Mouse (Mus musculus) midbrain, embryonic 15.5 days (tissue): ENCODE data around the gene Stox1. TPM values are rescaled to one million over a fixed set of nuclear protein-coding genes. Genes with fewer than 3 reads are reported as not detected.

Experiments
- ATAC-seq: fragments of 200-750 bp; cut with Nextera tagmentation; replicated peaks from 2 replicates; pipeline ENCODE4 v1.8.0; 2017; ENCODE audit warnings: moderate TSS enrichment
- H3K27ac ChIP-seq: fragments of 300-500 bp; sonication (generic); 2 replicates; pipeline ENCODE4 v1.5.1; 2015; ENCODE audit warnings: mild to moderate bottlenecking, inconsistent platforms
- H3K27me3 ChIP-seq: fragments of 300-500 bp; sonication (generic); replicated peaks from 2 replicates; pipeline ENCODE4 v1.6.1; 2015; ENCODE audit warnings: inconsistent platforms
- H3K36me3 ChIP-seq: fragments of 300-500 bp; sonication (generic); replicated peaks from 2 replicates; pipeline ENCODE4 v1.6.1; 2015; ENCODE audit warnings: inconsistent platforms
- H3K4me1 ChIP-seq: fragments of 300-500 bp; sonication (generic); 2 replicates; pipeline ENCODE4 v1.6.1; 2015; ENCODE audit warnings: inconsistent platforms
- H3K4me2 ChIP-seq: fragments of 300-500 bp; sonication (generic); 2 replicates; pipeline ENCODE4 v1.6.1; 2015; ENCODE audit warnings: inconsistent platforms, mild to moderate bottlenecking, moderate library complexity
- H3K4me3 ChIP-seq: fragments of 300-500 bp; sonication (generic); 2 replicates; pipeline ENCODE4 v1.5.1; 2015; ENCODE audit warnings: mild to moderate bottlenecking, inconsistent platforms
- H3K9ac ChIP-seq: fragments of 300-500 bp; sonication (generic); 2 replicates; pipeline ENCODE4 v1.6.1; 2015; ENCODE audit warnings: mild to moderate bottlenecking, inconsistent platforms
- H3K9me3 ChIP-seq: fragments of 300-500 bp; sonication (generic); 2 replicates; pipeline ENCODE4 v1.6.1; 2016; ENCODE audit warnings: inconsistent platforms
- WGBS: fragments of 180-500 bp; shearing (Covaris S2); methylation state at CpG from one replicate; pipeline ENCODE4 v1.1.7; 2015; ENCODE audit warnings: mixed read lengths; 5-methylcytosine and 5-hydroxymethylcytosine counted together
- microRNA-seq: library from miRNA; unstranded; fragments of <30 nt; microRNA quantifications from one replicate; pipeline ENCODE4, GENCODE M21; 2016
- polyA plus RNA-seq: library from polyadenylated mRNA; unstranded; fragments of >200 nt; fragmentation: Nextera tagmentation; extraction: Ambion mirVana; gene quantifications from 2 replicates; pipeline ENCODE4 v1.2.1, GENCODE M21; 2015

Gene Stox1
- polyA plus RNA-seq, 1 experiment from 2014 or later = 4.2 TPM

- H3K27ac ChIP-seq = peak overlapping the region; percentile 92
- H3K9ac ChIP-seq = peak overlapping the region; percentile 39
- peak overlapping the region; percentile 90 for H3K4me3 ChIP-seq
- H3K4me2 ChIP-seq = peak overlapping the region; percentile 72
- H3K4me1 ChIP-seq = peaks cover 20% of the 10 kb centered on the region
- no peaks in the 10 kb centered on the region for H3K27me3 ChIP-seq
- no peaks in the 10 kb centered on the region for H3K36me3 ChIP-seq
- H3K9me3 ChIP-seq = no peaks in the 10 kb centered on the region
- WGBS = 12% methylated on average over 3 of the region's 3 CpGs
- no peak for ATAC-seq
Measured at GRCm38 (mm10) chr10:62651961-62652360, 74.0 kb downstream of the Stox1 start.

DNA sequence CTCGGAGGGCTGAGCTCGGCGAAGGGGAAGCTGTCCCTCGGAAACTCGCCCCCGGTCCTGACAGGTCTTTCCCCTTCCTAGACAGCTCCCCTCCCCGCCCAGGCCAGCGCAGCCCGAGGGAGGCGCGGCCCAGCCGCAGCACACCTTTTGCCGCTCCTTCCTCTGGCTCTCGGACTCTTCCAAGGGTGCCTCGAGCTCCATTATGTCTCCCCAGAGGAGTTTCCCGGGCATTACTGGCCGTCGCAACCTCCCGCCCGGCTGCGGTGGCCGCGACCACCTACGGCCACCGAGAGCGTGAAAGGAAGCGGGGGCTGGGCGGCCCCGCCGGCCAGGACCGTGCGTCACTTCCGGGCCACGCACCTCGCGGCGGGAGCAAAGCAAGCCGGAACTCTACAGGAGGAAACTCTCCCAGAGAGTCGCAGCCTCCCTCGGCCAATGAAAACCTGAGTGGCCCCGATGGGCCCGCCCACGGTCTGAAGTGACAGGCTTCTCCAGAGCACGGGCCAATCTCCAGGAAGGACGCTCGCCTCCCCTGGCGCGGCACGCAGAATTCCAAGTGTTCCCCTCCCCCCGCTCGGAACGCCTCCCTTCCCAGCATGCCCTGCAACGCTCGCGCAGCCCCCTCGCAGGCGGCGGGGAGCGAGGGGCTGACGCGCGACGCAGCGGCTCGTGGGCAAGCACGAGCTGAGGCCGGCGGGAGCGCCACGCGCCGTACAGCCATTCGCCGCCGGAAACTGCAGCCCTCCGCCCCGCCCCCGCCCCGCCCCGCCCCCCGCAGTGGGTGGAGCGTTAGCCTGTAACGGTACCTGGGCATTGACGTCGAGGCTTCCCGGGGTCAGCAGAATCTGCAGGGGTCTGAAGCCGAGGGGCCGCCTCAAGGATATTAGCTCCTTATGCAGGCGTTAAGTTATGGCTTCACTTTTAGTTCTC lies 74.8 kb downstream of the Stox1 start, which contains the start of gene Ddx50:
Ddx50 (minus strand) TSS at position 338 of the 930 bp plus-strand sequence.
- Histone ChIP-seq H3K36me3 (peaks cover 6% of the 10 kb centered on the region; the same call in 1 of the 2 replicates), H3K27me3 (no peaks in the 10 kb centered on the region), H3K4me2 (peak within 1 kb of the TSS; percentile 72), H3K9me3 (no peaks in the 10 kb centered on the region), H3K4me1 (peaks cover 20% of the 10 kb centered on the region), H3K4me3 (peak within 1 kb of the TSS; percentile 90), H3K9ac (peak within 1 kb of the TSS; percentile 86), H3K27ac (peak within 1 kb of the TSS; percentile 92)
- under 1% methylated on average over 86 of the region's 89 CpGs for WGBS
- ATAC-seq = peak; percentile 100

DNA sequence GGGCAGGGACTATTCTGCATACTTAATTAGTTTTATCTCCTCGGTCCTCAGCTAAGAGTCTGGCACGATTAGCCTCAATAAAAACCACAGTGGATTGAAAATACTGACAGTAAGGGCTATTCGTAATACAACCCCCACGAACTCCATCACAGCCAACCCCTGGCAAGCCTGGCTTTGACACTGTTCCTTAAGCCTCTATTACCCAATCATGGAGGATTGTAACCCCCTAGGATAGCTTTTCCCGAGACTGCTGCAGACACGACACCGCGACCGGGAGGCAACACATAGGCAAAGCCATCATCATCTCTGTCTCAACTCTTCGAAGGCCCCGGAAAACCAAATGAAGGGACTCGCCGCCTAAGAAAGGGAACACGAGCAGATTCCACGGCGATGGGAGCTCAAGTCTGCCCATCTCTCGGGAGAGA lies 75.6 kb downstream of the Stox1 start:
- no peak for ATAC-seq
- Histone ChIP-seq H3K9ac (peak overlapping the region; percentile 86), H3K9me3 (no peaks in the 10 kb centered on the region), H3K27me3 (no peaks in the 10 kb centered on the region), H3K36me3 (peaks cover 9% of the 10 kb centered on the region; the same call in 1 of the 2 replicates), H3K4me3 (peak overlapping the region; percentile 90), H3K4me1 (peaks cover 20% of the 10 kb centered on the region), H3K4me2 (peak overlapping the region; percentile 72), H3K27ac (peak overlapping the region; percentile 92)
- WGBS = 0% methylated on average over 17 of the region's 17 CpGs

Small RNA genes lying within 50 kb of the gene (microRNA-seq; reads per million reads assigned to microRNA genes)
- gene Mir7215 = not detected

Other genes with a start within 250 kb of the Stox1 start
- 52.6 and 55.0 TPM in 2 replicates for gene Vps26a, start 239.3 kb downstream of the Stox1 start, polyA plus RNA-seq
- gene Srgn, start 198.7 kb downstream of the Stox1 start, polyA plus RNA-seq = 10.5 and 12.1 TPM in 2 replicates
- 76.4 and 77.3 TPM in 2 replicates for gene Kif1bp, start 147.7 kb downstream of the Stox1 start, polyA plus RNA-seq
- gene Ddx21, start 123.8 kb downstream of the Stox1 start, polyA plus RNA-seq = 13.2 and 15.0 TPM in 2 replicates
- gene Ddx50, start 74.9 kb downstream of the Stox1 start, polyA plus RNA-seq = 83.7 and 88.1 TPM in 2 replicates
- gene Ccar1, start 66.2 kb upstream of the Stox1 start, polyA plus RNA-seq = 103 and 113 TPM in 2 replicates
- gene Tet1, start 182.9 kb upstream of the Stox1 start, polyA plus RNA-seq = 41.8 and 43.0 TPM in 2 replicates
- gene Slc25a16, start 194.5 kb upstream of the Stox1 start, polyA plus RNA-seq = 13.9 and 14.3 TPM in 2 replicates
- gene Dna2, start 220.9 kb upstream of the Stox1 start, polyA plus RNA-seq = 4.4 and 4.8 TPM in 2 replicates